Mouse (Mus musculus): ENCODE results near the gene Irf2bpl. TPM values are rescaled to one million over a fixed set of nuclear protein-coding genes. Genes with fewer than 3 reads are reported as not detected.

Irf2bpl gene
- total and polyA plus RNA-seq, 3 experiments: 7.0 to 19.6 (median 12.1) TPM

DNA sequence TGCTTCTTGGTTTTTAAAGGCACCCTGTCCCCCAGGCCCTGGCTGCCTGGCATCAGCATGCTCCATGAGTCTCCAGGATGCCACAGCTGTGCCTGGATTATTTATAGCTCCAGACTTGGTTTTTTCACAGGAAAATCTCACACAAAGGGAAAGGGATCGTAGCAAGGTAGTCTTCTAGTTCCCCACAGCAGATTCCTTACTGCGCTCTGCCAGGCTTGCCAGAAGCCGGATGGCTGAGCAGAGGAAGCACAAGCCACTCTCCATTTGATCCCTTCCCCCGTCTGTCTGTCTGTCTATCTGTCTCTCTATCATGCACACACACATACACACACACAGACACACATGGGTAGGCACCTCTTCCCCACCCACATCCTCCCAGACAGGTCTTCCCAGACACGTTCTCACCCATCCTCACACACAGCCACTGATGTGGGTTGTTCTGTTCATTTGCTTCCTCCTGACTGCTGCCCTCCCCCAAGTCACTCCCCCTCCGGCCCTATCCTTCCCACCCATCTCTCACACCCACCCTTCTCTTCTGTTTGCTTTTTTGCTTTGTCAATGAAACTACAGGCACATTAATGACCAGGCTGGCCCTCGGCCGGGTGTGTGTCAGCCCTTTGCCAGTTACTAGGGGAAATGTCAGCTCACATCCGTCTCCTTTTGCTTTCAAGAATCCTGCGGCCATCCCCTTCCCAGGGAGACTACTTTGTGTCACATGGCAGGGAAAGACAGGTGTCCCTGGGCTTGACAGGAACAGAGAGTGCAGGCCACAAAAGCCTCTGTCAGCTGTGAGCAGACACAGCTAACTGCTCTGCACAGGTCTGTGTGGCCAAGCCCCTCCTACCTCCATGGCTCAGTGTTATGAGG lies 24.4 kb downstream of the Irf2bpl start (continued):
- TF ChIP-seq USF1 (IDR thresholded peaks at IDR 0.05; ENCODE audit: low read depth, low read length) (peak; percentile 34; the same call in 1 of the 2 replicates), POLR2A (IDR thresholded peaks at IDR 0.05; ENCODE audit: low read depth, low read length) (0 out of 2 replicates have a peak, but pooled peaks have one; percentile 26), ZMIZ1 (IDR thresholded peaks at IDR 0.05; ENCODE audit: low read depth, low read length) (peak; percentile 30; the same call in 1 of the 2 replicates), ETS1 (conservative IDR thresholded peaks at IDR 0.05; ENCODE audit: low read depth, low read length) (peak; percentile 65), EP300 (IDR thresholded peaks at IDR 0.05; ENCODE audit: low read length) (peak; percentile 27; the same call in 1 of the 2 replicates), RCOR1 (conservative IDR thresholded peaks at IDR 0.05; ENCODE audit: low read depth, low read length) (0 out of 2 replicates have a peak, but pooled peaks have one; percentile 21), CHD1 (IDR thresholded peaks at IDR 0.05; ENCODE audit: low read depth, low read length) (no peak), NRF1 (IDR thresholded peaks at IDR 0.05; ENCODE audit: low read depth, low read length) (no peak), SIN3A (IDR thresholded peaks at IDR 0.05; ENCODE audit: low read length) (0 out of 2 replicates have a peak, but pooled peaks have one; percentile 43), CTCF (conservative IDR thresholded peaks at IDR 0.05 in 1 of 2, IDR thresholded peaks at IDR 0.05 in 1 of 2; ENCODE audit: low read depth in 2 of 2, low read length in 2 of 2) (no peak), MXI1 (IDR thresholded peaks at IDR 0.05; ENCODE audit: low read depth, low read length) (peak; percentile 3; the same call in 1 of the 2 replicates)

GRCm38 (mm10) chr12:86858983-86859872 lies 25.4 kb downstream of the Irf2bpl start:
- Histone ChIP-seq H3K4me2 (ENCODE audit: insufficient read depth, low read depth, poor library complexity, severe bottlenecking) (peak overlapping the region; percentile 68), H3K27me3 (replicated peaks) (no peaks in the 10 kb centered on the region), H3K27ac (ENCODE audit: insufficient read depth, low read depth) (peak overlapping the region; percentile 64), H3K79me2 (replicated peaks; ENCODE audit: control insufficient read depth, extremely low read depth, insufficient read depth, poor library complexity, severe bottlenecking) (no peaks in the 10 kb centered on the region), H3K9me3 (replicated peaks; ENCODE audit: low read length) (no peaks in the 10 kb centered on the region), H3K36me3 (replicated peaks in 1 of 2; ENCODE audit: control insufficient read depth in 1 of 2, insufficient read depth in 1 of 2, low read length in 1 of 2) (no peaks in the 10 kb centered on the region), H3K9ac (ENCODE audit: insufficient read depth, low read depth) (peak overlapping the region; percentile 22; the same call in 1 of the 2 replicates), H3K4me1 (ENCODE audit: control insufficient read depth in 1 of 2, insufficient read depth in 2 of 2) (peaks cover 31 to 51% of the 10 kb centered on the region in 2 experiments), H3K4me3 (replicated peaks in 1 of 3; ENCODE audit: low read depth in 2 of 3, low read length in 2 of 3, poor library complexity in 1 of 3) (peak overlapping the region in 2 of 3 experiments; percentile 4 to 6)
- DNase-seq (ENCODE audit: extremely low read depth): peak; percentile 96
- dilution Hi-C loops (cut with MboI; ENCODE audit: extremely low pct_ligation_motif_present, extremely low pct_unique_long_range_greater_than_20kb, low sequenced_read_pairs): no loop called here
- in situ Hi-C loops (cut with MboI; ENCODE audit: low pct_ligation_motif_present, low pct_unique_long_range_greater_than_20kb, low sequenced_read_pairs): no loop called here
- TF ChIP-seq ZNF384 (IDR thresholded peaks at IDR 0.05; ENCODE audit: low read depth, low read length) (no peak), IRF4 (IDR thresholded peaks at IDR 0.05; ENCODE audit: low read depth, low read length) (peak; percentile 95), TBP (conservative IDR thresholded peaks at IDR 0.05; ENCODE audit: low read depth, low read length) (peak; percentile 69; the same call in 1 of the 2 replicates), JUN (IDR thresholded peaks at IDR 0.05; ENCODE audit: insufficient read depth, low read depth, low read length) (peak; percentile 42; the same call in 1 of the 2 replicates), KAT2A (IDR thresholded peaks at IDR 0.05; ENCODE audit: insufficient replicate concordance, low read length) (no peak), MAZ (IDR thresholded peaks at IDR 0.05; ENCODE audit: low read depth, low read length) (peak; percentile 73; the same call in 1 of the 2 replicates), NELFE (IDR thresholded peaks at IDR 0.05; ENCODE audit: low read depth, low read length) (peak; percentile 53; the same call in 1 of the 2 replicates), MAFK (IDR thresholded peaks at IDR 0.05; ENCODE audit: insufficient replicate concordance, low read length) (0 out of 2 replicates have a peak, but pooled peaks have one; percentile 30), ETS1 (conservative IDR thresholded peaks at IDR 0.05; ENCODE audit: low read depth, low read length) (peak; percentile 94), TCF12 (IDR thresholded peaks at IDR 0.05; ENCODE audit: low read depth, low read length) (peak; percentile 95), ZMIZ1 (IDR thresholded peaks at IDR 0.05; ENCODE audit: low read depth, low read length) (no peak), PAX5 (IDR thresholded peaks at IDR 0.05; ENCODE audit: low read length) (no peak), CTCF (conservative IDR thresholded peaks at IDR 0.05 in 1 of 2, IDR thresholded peaks at IDR 0.05 in 1 of 2; ENCODE audit: low read depth in 2 of 2, low read length in 2 of 2) (no peak), SIN3A (IDR thresholded peaks at IDR 0.05; ENCODE audit: low read length) (peak; percentile 53; the same call in 1 of the 2 replicates), EP300 (IDR thresholded peaks at IDR 0.05; ENCODE audit: low read length) (peak; percentile 94), ZC3H11A (IDR thresholded peaks at IDR 0.05; ENCODE audit: low read depth, low read length) (no peak), POLR2A (IDR thresholded peaks at IDR 0.05; ENCODE audit: low read depth, low read length) (peak; percentile 24; the same call in 1 of the 2 replicates), USF2 (conservative IDR thresholded peaks at IDR 0.05; ENCODE audit: low read depth, low read length) (no peak), CHD1 (IDR thresholded peaks at IDR 0.05; ENCODE audit: low read depth, low read length) (no peak; the same call in 1 of the 2 replicates), JUND (conservative IDR thresholded peaks at IDR 0.05; ENCODE audit: low read depth, low read length) (no peak; the same call in 1 of the 2 replicates), MEF2A (IDR thresholded peaks at IDR 0.05; ENCODE audit: borderline replicate concordance, low read depth, low read length) (peak; percentile 88), NRF1 (IDR thresholded peaks at IDR 0.05; ENCODE audit: low read depth, low read length) (no peak), RCOR1 (conservative IDR thresholded peaks at IDR 0.05; ENCODE audit: low read depth, low read length) (no peak), BHLHE40 (IDR thresholded peaks at IDR 0.05; ENCODE audit: low read depth, low read length) (peak; percentile 82), HCFC1 (IDR thresholded peaks at IDR 0.05; ENCODE audit: low read depth, low read length) (peak; percentile 24; the same call in 1 of the 2 replicates), UBTF (IDR thresholded peaks at IDR 0.05; ENCODE audit: low read depth, low read length) (no peak), CHD2 (IDR thresholded peaks at IDR 0.05; ENCODE audit: low read length) (peak; percentile 88)

All from CH12.LX (cell line).